Mouse (Mus musculus) olfactory bulb, adult 2 months (tissue): ENCODE results near the gene Arhgap28.

ENCODE experiments used
- CTCF ChIP-seq: fragments of 200-500 bp; IDR thresholded peaks from 2 replicates; pipeline ENCODE4 v1.5.1; 2012; ENCODE audit warnings: low read depth, mild to moderate bottlenecking, low read length, moderate library complexity; ENCODE audit not compliant: insufficient read depth
- POLR2A ChIP-seq: fragments of 200-500 bp; IDR thresholded peaks from 2 replicates; pipeline ENCODE4 v1.6.1; 2012; ENCODE audit warnings: mild to moderate bottlenecking, low read depth, low read length, moderate library complexity; ENCODE audit not compliant: insufficient read depth

- TF ChIP-seq CTCF, result no peak
- no peak for TF ChIP-seq POLR2A
Observed at GRCm38 (mm10) chr17:67908537-67908936, 95.4 kb downstream of the Arhgap28 start.
